Mouse (Mus musculus): Measurements from ENCODE around the gene Cyb561a3. TPM values are rescaled to one million over a fixed set of nuclear protein-coding genes. Genes with fewer than 3 reads are reported as not detected.
A peak's percentile ranks its signal among the peaks of the same experiment; 100 is the strongest.

Gene Cyb561a3
- polyA plus RNA-seq, 1 experiment from 2014 or later = 20.3 TPM

DNA sequence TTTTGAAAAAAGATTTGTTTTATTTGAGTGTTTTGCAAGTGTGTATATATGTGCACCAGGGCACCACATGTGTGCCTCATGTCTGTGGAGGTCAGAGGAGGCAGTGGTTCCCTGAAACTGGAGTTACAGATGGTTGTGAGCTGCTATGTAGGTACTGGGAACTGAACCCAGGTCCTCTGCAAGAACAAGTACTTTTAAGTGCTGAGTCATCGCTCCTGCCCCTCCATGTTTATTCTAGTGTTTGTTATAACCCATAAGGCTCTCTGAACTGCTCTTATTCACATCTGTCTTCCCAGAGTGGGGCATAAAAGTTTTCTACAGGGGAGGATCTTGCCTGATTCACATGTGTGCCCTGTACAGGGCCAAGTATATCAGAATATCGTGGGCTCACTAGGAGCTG is 22.7 kb downstream of the Cyb561a3 start:
- H3K4me3 ChIP-seq = no peak overlapping the region
- no peak for ATAC-seq (ENCODE audit: low FRiP score, low read depth)
- WGBS = 90% methylated on average over 2 of the region's 2 CpGs
- H3K4me2 ChIP-seq = no peak overlapping the region
- no peak overlapping the region for H3K27ac ChIP-seq (replicated peaks)
- H3K4me1 ChIP-seq (replicated peaks) = peaks cover 26% of the 10 kb centered on the region
- no peaks in the 10 kb centered on the region for H3K27me3 ChIP-seq
- H3K9ac ChIP-seq = no peak overlapping the region
- H3K9me3 ChIP-seq = no peaks in the 10 kb centered on the region
- H3K36me3 ChIP-seq = peaks cover 11% of the 10 kb centered on the region; the same call in 1 of the 2 replicates

DNA sequence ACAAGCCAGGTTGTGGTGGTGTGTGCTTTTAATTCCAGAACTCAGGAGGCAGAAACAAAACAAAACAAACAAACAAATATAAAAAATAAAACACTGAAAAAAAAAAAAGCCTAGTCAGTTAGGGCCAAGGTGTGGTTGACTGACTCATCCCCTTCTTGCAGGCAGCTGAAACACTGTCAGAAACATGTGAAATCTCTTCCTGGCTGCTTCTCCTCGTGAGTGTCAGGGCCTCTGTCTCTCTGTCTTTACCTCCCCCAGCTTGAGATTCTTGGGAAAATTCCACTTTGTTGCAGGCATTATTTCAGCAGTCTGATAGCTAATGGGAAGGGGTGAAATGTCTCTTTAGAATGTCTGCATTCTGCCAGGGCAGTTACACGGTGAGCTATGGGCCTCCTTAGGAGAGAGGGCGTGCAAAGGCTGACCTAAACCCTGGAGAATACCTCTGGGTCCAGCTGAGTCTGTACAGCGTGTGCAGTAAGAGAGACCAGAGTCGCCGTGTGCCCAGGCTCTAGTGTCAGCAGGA is 25.3 kb downstream of the Cyb561a3 start:
- 0 out of 2 replicates have a peak, but pooled peaks have one; percentile 7 for ATAC-seq (ENCODE audit: low FRiP score, low read depth)
- Histone ChIP-seq H3K27ac (replicated peaks) (peak overlapping the region; percentile 90), H3K36me3 (no peaks in the 10 kb centered on the region), H3K27me3 (no peaks in the 10 kb centered on the region), H3K9me3 (no peaks in the 10 kb centered on the region), H3K4me3 (peak overlapping the region; percentile 33), H3K4me2 (peak overlapping the region; percentile 64), H3K9ac (peak overlapping the region; percentile 50), H3K4me1 (replicated peaks) (peaks cover 39% of the 10 kb centered on the region)
- WGBS = under 1% methylated on average over 6 of the region's 6 CpGs

DNA sequence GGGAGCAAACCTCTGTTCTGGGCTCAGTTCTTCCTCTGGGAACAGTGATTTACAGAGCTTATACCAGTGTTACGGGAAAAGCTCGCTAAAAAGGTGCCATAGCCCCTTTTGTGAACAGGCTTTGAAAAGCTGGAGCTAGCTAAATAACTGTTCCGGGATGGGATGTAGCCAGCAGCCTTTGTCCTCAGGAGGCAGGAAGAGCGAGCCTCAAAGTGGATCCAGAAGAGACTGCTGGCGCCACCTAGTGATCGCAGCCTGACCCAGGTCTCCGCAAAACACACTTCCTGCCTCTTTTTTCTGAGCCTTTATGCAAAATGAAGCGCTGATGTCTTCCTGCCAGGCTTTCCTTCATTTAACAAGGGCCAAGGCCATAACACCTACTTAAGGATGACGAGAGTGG is 25.8 kb downstream of the Cyb561a3 start:
- peak; percentile 72 for ATAC-seq (ENCODE audit: low FRiP score, low read depth)
- Histone ChIP-seq H3K9me3 (no peaks in the 10 kb centered on the region), H3K4me3 (peak overlapping the region; percentile 33), H3K27ac (replicated peaks) (peak overlapping the region; percentile 90), H3K4me1 (replicated peaks) (peaks cover 42% of the 10 kb centered on the region), H3K36me3 (no peaks in the 10 kb centered on the region), H3K27me3 (no peaks in the 10 kb centered on the region), H3K9ac (peak overlapping the region; percentile 50), H3K4me2 (peak overlapping the region; percentile 64)
- 1% methylated on average over 9 of the region's 9 CpGs for WGBS

DNA sequence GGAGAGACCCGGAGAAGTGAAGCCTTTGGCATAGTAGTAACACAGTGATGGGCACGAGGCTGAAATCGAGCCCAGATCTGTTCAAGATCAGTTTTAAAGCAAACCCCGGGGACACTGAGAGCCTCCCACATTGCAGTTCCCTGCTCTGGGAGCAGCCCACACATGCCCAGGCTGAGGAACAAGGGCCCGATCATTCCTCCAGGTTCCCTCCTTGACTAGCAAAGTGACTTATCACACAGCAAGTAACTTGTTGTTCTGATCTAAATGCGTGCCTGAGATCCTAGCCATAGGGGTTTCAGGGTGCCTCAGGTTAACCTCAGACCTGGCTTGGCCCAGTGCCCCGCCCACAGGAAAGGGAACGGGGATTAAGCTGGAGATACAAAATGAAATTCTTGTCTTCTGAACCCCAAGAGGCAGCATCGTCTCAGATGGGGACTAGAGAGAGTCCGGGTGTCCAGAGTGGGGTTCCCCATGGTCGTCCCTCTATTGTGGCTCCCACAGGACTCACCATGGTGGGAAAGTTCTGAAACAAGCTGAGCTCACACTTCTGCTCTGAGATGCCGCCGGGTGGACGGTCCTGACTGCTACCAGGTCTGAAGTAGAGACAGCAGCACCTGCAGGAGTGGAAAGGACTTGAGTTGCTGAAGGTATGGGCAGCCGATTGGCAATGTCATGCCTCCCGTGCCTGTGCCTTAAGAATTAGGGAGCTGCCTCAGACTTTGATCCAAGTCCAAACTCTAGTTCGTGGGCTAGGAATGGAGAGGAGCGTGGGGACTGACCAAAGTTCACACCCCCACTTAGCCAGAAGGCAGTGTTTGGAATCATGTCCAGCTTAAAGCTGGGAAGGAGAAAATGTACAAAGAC is 26.9 kb downstream of the Cyb561a3 start:
- Histone ChIP-seq H3K4me1 (replicated peaks) (peaks cover 42% of the 10 kb centered on the region), H3K4me2 (no peak overlapping the region), H3K9me3 (no peaks in the 10 kb centered on the region), H3K4me3 (no peak overlapping the region), H3K27me3 (no peaks in the 10 kb centered on the region), H3K27ac (replicated peaks) (peak overlapping the region; percentile 90; the same call in 1 of the 2 replicates), H3K36me3 (peaks cover 8% of the 10 kb centered on the region), H3K9ac (no peak overlapping the region)
- 91% methylated on average over 18 of the region's 18 CpGs for WGBS
- no peak for ATAC-seq (ENCODE audit: low FRiP score, low read depth)

DNA sequence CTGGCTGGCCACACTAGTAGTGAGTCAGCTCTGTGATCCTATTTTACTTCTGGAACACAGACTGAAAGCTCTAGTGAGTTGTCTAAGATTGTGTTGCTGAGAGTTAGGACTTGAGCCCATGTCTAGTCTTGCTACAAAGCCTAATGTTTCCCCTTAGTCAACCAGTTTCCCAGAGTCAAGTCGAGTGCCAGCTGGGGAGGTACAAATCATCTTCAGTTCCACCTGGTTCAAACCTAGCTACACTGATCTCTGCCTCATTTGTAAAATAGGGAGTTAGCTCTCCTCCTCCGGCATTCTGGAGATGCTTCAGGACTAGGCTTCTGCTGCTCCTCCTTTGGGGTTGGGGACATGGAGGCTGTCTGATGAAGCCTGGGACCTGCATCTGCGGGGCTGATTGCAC is 27.6 kb downstream of the Cyb561a3 start:
- Histone ChIP-seq H3K4me1 (replicated peaks) (peaks cover 42% of the 10 kb centered on the region), H3K4me3 (peak overlapping the region; percentile 78), H3K4me2 (peak overlapping the region; percentile 65), H3K36me3 (peaks cover 13% of the 10 kb centered on the region), H3K9ac (peak overlapping the region; percentile 85), H3K27ac (replicated peaks) (peak overlapping the region; percentile 89), H3K27me3 (no peaks in the 10 kb centered on the region), H3K9me3 (no peaks in the 10 kb centered on the region)
- no peak for ATAC-seq (ENCODE audit: low FRiP score, low read depth)
- 60% methylated on average over 3 of the region's 3 CpGs for WGBS

DNA sequence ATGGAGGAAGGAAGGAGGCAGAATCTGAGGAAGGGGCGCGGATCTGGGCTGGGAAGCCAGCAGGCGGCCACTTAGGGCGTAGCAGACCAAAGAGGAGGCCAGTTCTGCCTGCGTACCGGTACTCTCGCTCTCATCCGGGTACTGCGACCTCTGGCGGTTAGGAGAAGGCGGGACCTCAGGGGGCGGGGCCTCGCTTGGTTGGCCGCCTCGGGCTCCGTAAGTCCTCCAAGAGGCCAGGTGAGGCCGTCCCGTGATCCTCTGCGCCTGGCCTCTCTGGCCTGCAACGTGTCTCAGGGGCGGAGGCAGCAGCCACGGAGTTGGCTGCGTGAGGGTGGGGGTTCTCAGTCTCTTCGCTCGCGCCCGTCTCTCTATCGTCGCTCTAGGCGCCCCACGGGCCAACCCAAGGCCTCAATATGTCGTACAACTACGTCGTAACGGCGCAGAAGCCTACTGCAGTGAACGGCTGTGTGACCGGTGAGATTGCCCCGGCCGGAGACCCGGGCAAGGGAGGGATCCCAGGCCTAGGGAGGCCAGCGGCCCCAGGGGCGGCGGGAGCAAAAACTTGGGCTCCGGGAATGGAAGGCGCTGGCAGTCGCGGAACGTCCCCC is 28.4 kb downstream of the Cyb561a3 start, which contains the start of the genes Ddb1 and Tkfc:
Gene Ddb1 (plus strand): TSS at position 35 of the 608 bp plus-strand sequence.
Gene Tkfc (minus strand): TSS at position 362 of the 608 bp plus-strand sequence.
- H3K9me3 ChIP-seq = no peaks in the 10 kb centered on the region
- H3K9ac ChIP-seq = peak within 1 kb of the TSS; percentile 85
- H3K4me2 ChIP-seq = peak within 1 kb of the TSS; percentile 65
- H3K4me3 ChIP-seq = peak within 1 kb of the TSS; percentile 78
- no peaks in the 10 kb centered on the region for H3K27me3 ChIP-seq
- peak within 1 kb of the TSS; percentile 89 for H3K27ac ChIP-seq (replicated peaks)
- peak; percentile 98 for ATAC-seq (ENCODE audit: low FRiP score, low read depth)
- H3K4me1 ChIP-seq (replicated peaks) = peaks cover 42% of the 10 kb centered on the region
- WGBS = 0% methylated on average over 49 of the region's 49 CpGs
- peaks cover 21% of the 10 kb centered on the region for H3K36me3 ChIP-seq

DNA sequence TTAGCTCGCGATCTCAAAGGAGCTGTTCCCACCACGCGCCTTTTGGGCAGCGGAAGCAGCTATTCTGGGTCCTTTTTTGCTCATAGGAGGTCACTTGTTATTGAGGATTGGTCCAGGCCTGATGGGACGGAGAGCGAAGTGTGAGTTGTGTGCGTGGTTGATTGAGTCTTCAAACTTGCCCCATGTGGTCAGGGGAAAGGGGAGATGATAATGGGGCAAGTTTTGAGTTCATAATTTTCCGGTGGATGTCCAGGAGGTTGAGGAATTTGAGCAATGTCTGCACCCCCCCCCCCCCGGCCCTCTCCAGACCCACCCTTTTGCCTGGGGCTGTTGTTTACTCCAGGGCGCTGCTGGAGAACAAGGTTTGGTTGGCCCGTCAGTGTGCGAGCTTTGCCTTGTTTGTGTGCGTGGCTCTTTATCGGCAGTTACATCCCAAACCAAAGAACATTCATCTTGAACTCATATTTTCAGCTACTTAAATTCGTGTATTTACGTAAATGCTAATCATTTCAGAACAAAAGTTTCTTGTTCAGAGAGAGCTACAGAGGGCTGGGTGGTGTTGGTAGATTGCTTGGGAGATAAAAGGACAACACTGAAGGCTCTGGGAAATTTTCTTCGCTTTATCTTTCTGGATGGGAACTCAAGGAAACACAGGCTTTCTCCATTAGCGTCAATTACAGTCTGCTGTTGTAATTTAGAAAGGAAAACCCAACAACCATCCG is 29.1 kb downstream of the Cyb561a3 start:
- peak overlapping the region; percentile 65 for H3K4me2 ChIP-seq
- H3K9me3 ChIP-seq = no peaks in the 10 kb centered on the region
- peak overlapping the region; percentile 78 for H3K4me3 ChIP-seq
- ATAC-seq (ENCODE audit: low FRiP score, low read depth) = no peak
- peak overlapping the region; percentile 85 for H3K9ac ChIP-seq
- H3K27ac ChIP-seq (replicated peaks) = peak overlapping the region; percentile 89
- H3K27me3 ChIP-seq = no peaks in the 10 kb centered on the region
- peaks cover 28% of the 10 kb centered on the region for H3K36me3 ChIP-seq
- WGBS = 7% methylated on average over 20 of the region's 20 CpGs
- peaks cover 42% of the 10 kb centered on the region for H3K4me1 ChIP-seq (replicated peaks)

DNA sequence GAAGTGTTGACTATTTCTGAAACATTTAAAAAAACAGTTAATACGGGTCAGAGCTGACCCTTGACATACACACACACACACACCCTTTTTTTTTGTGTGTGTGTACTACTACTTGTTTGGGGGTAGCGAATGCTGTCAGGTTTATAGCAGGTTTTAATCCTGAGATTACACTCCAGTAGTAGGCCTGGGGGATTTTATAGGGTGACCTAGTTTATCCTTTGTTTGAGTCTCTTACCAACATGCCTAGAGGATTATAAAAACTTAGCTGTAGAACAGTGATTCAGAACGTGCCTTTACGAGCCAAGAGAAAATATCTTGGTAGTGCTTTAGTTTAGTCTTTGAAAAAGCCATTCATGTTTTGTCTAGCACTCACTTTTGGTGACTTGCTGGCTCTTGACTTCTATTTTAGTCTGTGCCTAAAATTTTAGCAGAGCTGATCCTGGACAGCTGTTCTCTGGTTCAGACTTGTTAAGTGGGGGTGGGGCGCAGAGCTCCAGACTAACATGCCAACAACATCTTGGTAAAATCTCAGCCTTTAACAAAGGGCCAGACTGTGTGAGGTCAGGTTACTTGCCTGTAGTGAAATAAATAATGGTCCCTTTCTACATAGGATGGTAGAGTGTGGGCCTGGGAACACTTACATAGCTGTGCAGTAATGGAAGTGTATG is 31.7 kb downstream of the Cyb561a3 start:
- H3K9me3 ChIP-seq = no peaks in the 10 kb centered on the region
- H3K4me2 ChIP-seq = no peak overlapping the region
- no peaks in the 10 kb centered on the region for H3K27me3 ChIP-seq
- ATAC-seq (ENCODE audit: low FRiP score, low read depth) = no peak
- no peak overlapping the region for H3K4me3 ChIP-seq
- H3K4me1 ChIP-seq (replicated peaks) = peaks cover 25% of the 10 kb centered on the region
- WGBS = 90% methylated on average over 5 of the region's 5 CpGs
- peaks cover 54% of the 10 kb centered on the region for H3K36me3 ChIP-seq
- H3K9ac ChIP-seq = no peak overlapping the region
- H3K27ac ChIP-seq (replicated peaks) = no peak overlapping the region

DNA sequence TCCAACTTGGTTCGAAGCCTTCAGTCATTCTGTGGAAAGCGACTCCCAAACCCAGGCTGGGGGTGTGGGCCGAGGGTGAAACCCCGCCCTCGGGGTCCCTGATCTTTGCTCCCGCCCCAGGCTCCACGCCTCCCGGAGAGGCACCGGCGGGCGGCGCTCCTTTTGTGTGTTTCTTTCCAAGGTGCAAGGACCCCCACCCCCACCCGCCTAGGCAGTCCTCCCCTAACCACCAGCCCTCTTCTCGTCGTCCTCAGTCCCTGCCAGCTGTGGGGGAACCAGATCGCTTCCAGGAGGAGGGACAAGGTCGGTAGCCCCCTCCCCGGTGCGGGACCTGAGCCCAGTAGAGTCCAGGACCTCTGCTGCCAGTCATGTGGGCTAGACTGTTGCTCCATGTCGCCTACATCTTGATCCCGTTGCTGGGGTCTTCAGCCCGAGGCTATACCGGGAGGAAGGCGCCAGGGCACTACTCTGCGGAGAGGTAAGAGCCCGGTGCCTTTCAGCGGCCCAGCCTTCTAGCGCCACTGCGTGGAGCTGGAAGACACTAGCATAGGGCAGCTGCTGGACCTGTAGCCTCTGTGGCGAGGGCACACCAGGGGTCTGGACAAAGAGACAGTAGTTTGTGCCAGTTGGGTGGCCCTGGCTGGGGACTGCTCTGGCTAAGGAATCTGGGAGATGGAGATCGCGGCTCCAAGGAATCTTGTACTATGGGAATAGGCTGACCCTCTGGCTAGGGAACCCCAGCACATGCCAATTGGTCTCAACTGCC is 57.3 kb downstream of the Cyb561a3 start, which contains the start of gene Vwce:
Gene Vwce (plus strand): TSS at position 108 of the 766 bp plus-strand sequence.
- peak; percentile 87 for ATAC-seq (ENCODE audit: low FRiP score, low read depth)
- Histone ChIP-seq H3K27ac (replicated peaks) (no peak within 1 kb of the TSS), H3K27me3 (no peaks in the 10 kb centered on the region), H3K9ac (peak within 1 kb of the TSS; percentile 41), H3K4me3 (peak within 1 kb of the TSS; percentile 42), H3K4me2 (peak within 1 kb of the TSS; percentile 89), H3K36me3 (peaks cover 12% of the 10 kb centered on the region), H3K9me3 (no peaks in the 10 kb centered on the region), H3K4me1 (replicated peaks) (peaks cover 17% of the 10 kb centered on the region)
- 2% methylated on average over 32 of the region's 32 CpGs for WGBS

DNA sequence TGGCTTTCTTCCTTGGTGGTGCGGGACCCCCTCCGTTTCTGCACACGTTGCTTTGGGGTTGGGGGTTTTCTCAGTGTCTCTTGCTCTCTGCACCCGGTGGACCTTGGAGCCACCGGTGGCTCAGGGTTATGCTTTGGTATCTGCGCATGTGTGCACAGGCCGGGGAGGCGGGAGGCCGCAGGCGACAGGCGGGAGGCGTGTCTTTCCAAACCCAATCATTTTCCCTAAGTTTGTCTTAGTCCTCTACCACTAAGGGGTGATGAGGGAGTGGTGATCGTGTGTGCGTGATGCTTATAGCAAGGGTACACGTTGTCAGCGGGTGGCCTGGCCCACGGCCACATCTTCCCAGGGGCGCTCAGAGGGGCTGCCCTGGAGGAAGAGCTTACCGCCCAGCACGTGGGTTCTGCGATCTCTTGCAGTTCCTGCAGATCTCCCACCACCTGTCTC is 57.9 kb downstream of the Cyb561a3 start:
- peak overlapping the region; percentile 41 for H3K9ac ChIP-seq
- no peak overlapping the region for H3K27ac ChIP-seq (replicated peaks)
- no peaks in the 10 kb centered on the region for H3K9me3 ChIP-seq
- peak; percentile 90 for ATAC-seq (ENCODE audit: low FRiP score, low read depth)
- WGBS = 5% methylated on average over 21 of the region's 21 CpGs
- H3K4me3 ChIP-seq = peak overlapping the region; percentile 42
- peak overlapping the region; percentile 89 for H3K4me2 ChIP-seq
- H3K4me1 ChIP-seq (replicated peaks) = peaks cover 17% of the 10 kb centered on the region
- peaks cover 6% of the 10 kb centered on the region for H3K36me3 ChIP-seq
- H3K27me3 ChIP-seq = no peaks in the 10 kb centered on the region

All from hindbrain, embryonic 15.5 days (tissue).